In the genomic region with DNA sequence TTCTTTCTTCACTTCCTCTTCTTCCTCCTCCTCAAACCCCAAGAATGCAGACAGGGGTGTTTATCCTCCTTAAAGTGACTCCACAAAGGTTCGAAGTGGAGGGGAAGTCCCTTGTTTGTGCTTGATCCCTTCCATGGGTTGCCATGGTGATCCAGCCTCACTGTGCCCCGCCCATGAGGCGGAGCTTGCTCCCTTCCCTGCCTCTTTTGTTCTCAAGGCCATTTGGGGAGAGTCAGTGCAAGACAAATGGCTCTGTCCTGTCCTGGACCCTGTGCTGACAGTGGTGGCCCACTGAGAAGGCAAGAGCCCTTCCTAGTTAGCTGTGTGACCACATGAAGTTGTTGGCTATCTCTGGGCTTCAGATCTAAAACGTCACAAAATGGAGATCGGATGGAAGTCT, we compare ENCODE assay signal across 7 mouse cellular contexts. TPM values are rescaled to one million over a fixed set of nuclear protein-coding genes. Genes with fewer than 3 reads are reported as not detected.
DNase-seq lines count a peak whose midpoint lies in the region; ATAC-seq and TF ChIP-seq lines count a peak whose summit lies in the region.

No protein-coding gene starts in this region.

- TF ChIP-seq CTCF in G1E (IDR thresholded peaks at IDR 0.05; ENCODE audit: low read depth, low read length) = no peak

- peak; percentile 59; the same call in 1 of the 2 replicates for ATAC-seq in G1E (ENCODE audit: extremely low read depth, insufficient number of reproducible peaks, low FRiP score, poor library complexity, severe bottlenecking)
- ATAC-seq in liver, embryonic 16.5 days (ENCODE audit: low read depth) = peak; percentile 30; the same call in 1 of the 2 replicates
- peak; percentile 79 for ATAC-seq in neural tube, embryonic 12.5 days (ENCODE audit: low FRiP score, low read depth)

- H3K9me3 ChIP-seq in G1E (replicated peaks) = no peaks in the 10 kb centered on the region
- no peaks in the 10 kb centered on the region for H3K9me3 ChIP-seq in liver, embryonic 16.5 days (replicated peaks; ENCODE audit: control insufficient read depth, low read length)
- no peaks in the 10 kb centered on the region for H3K9me3 ChIP-seq in neural tube, embryonic 12.5 days

- 0 out of 2 replicates have a peak overlapping the region, but pooled peaks have one; percentile 2 for H3K27ac ChIP-seq in liver, embryonic 16.5 days (ENCODE audit: low read length)
- peak overlapping the region; percentile 68 for H3K27ac ChIP-seq in neural tube, embryonic 12.5 days

- peaks cover 97% of the 10 kb centered on the region for H3K36me3 ChIP-seq in G1E (replicated peaks)
- H3K36me3 ChIP-seq in liver, embryonic 16.5 days (ENCODE audit: control insufficient read depth, insufficient read depth) = peaks cover 31% of the 10 kb centered on the region
- peaks cover 34% of the 10 kb centered on the region for H3K36me3 ChIP-seq in neural tube, embryonic 12.5 days

- no peak overlapping the region for H3K9ac ChIP-seq in liver, embryonic 16.5 days (ENCODE audit: low read depth, low read length)
- H3K9ac ChIP-seq in neural tube, embryonic 12.5 days = no peak overlapping the region

- peak; percentile 84 for DNase-seq in G1E (ENCODE audit: low spot score)
- peak; percentile 66 for DNase-seq in adrenal gland, adult 8-10 months
- peak; percentile 72 for DNase-seq in forelimb bud, embryonic 11.5 days (ENCODE audit: low read depth, low spot score)
- DNase-seq in hindlimb bud, embryonic 11.5 days (ENCODE audit: extremely low spot score, low read depth, low spot score) = peak; percentile 50
- DNase-seq in urinary bladder, postnatal 36 days (ENCODE audit: low spot score in 2 of 2) = no peak

- no peak overlapping the region for H3K4me2 ChIP-seq in liver, embryonic 16.5 days (ENCODE audit: low read depth, low read length)
- H3K4me2 ChIP-seq in neural tube, embryonic 12.5 days (replicated peaks) = peak overlapping the region; percentile 89

- 19% methylated on average over 5 of the region's 5 CpGs for WGBS in liver, embryonic 16.5 days (ENCODE audit: insufficient replicate concordance)
- 12% methylated on average over 5 of the region's 5 CpGs for WGBS in neural tube, embryonic 12.5 days

- no peak overlapping the region; the same call in 1 of the 2 replicates for H3K4me3 ChIP-seq in G1E (ENCODE audit: low read depth, low read length)
- no peak overlapping the region for H3K4me3 ChIP-seq in liver, embryonic 16.5 days (ENCODE audit: low read depth, low read length)
- H3K4me3 ChIP-seq in neural tube, embryonic 12.5 days = 0 out of 2 replicates have a peak overlapping the region, but pooled peaks have one; percentile 15

- no peaks in the 10 kb centered on the region for H3K27me3 ChIP-seq in G1E (ENCODE audit: insufficient read depth, low read length)
- H3K27me3 ChIP-seq in liver, embryonic 16.5 days (ENCODE audit: control insufficient read depth, insufficient read depth, low read depth, low read length) = no peaks in the 10 kb centered on the region
- H3K27me3 ChIP-seq in neural tube, embryonic 12.5 days (replicated peaks) = no peaks in the 10 kb centered on the region

- peaks cover 82% of the 10 kb centered on the region for H3K4me1 ChIP-seq in G1E (ENCODE audit: insufficient read depth, low read depth, low read length)
- peaks cover 52% of the 10 kb centered on the region for H3K4me1 ChIP-seq in liver, embryonic 16.5 days (ENCODE audit: control insufficient read depth, low read depth, low read length)
- H3K4me1 ChIP-seq in neural tube, embryonic 12.5 days = peaks cover 59% of the 10 kb centered on the region

RNA-seq across cellular contexts. Expression of a gene that starts 16.8 kb away (rescaled TPM):
- not detected in 2 replicates for total RNA-seq in G1E (2014; fragmentation: Nextera tagmentation)
- total RNA-seq in G1E (2017) = 0.17 and 0.49 TPM in 2 replicates
- 0.10 and 0.12 TPM in 2 replicates for polyA plus RNA-seq in G1E (2012)
- 1 to 10 TPM; 2.2 to 4.1 (median 3.1) TPM for total RNA-seq in adrenal gland, adult 8-10 months (2022)
- polyA plus RNA-seq in liver, embryonic 16.5 days (2015; fragmentation: Nextera tagmentation; extraction: Ambion mirVana) = 8.3 and 9.1 TPM in 2 replicates
- polyA plus RNA-seq in neural tube, embryonic 12.5 days (2016; fragmentation: Nextera tagmentation; extraction: Ambion mirVana) = 2.4 and 2.6 TPM in 2 replicates

RNA-seq across cellular contexts. Expression of a gene that starts 26.1 kb away (rescaled TPM):
- 339 and 345 TPM in 2 replicates for total RNA-seq in G1E (2014; fragmentation: Nextera tagmentation)
- 54.0 and 57.7 TPM in 2 replicates for total RNA-seq in G1E (2017)
- 211 and 229 TPM in 2 replicates for polyA plus RNA-seq in G1E (2012)
- total RNA-seq in adrenal gland, adult 8-10 months (2022) = 10 to 100 TPM; 14.6 to 60.9 (median 38.3) TPM
- polyA plus RNA-seq in liver, embryonic 16.5 days (2015; fragmentation: Nextera tagmentation; extraction: Ambion mirVana) = 45.0 and 50.6 TPM in 2 replicates
- polyA plus RNA-seq in neural tube, embryonic 12.5 days (2016; fragmentation: Nextera tagmentation; extraction: Ambion mirVana) = 177 and 208 TPM in 2 replicates

RNA-seq across cellular contexts. Expression of a gene that starts 54.2 kb away (rescaled TPM):
- not detected in 2 replicates for total RNA-seq in G1E (2014; fragmentation: Nextera tagmentation)
- total RNA-seq in G1E (2017) = 0.05 TPM in 1 of 2 replicates, not detected in the other
- polyA plus RNA-seq in G1E (2012) = 0.02 TPM in 1 of 2 replicates, not detected in the other
- not detected for total RNA-seq in adrenal gland, adult 8-10 months (2022)
- 0.44 and 0.50 TPM in 2 replicates for polyA plus RNA-seq in liver, embryonic 16.5 days (2015; fragmentation: Nextera tagmentation; extraction: Ambion mirVana)
- 0.09 and 0.13 TPM in 2 replicates for polyA plus RNA-seq in neural tube, embryonic 12.5 days (2016; fragmentation: Nextera tagmentation; extraction: Ambion mirVana)

Comparison
In these comparisons a context has a peak if more than half of its experiments do, and no peak if none do; other contexts are left out.
1. DNase-seq: peak in G1E (single experiment), adrenal gland, adult 8-10 months (single experiment), forelimb bud, embryonic 11.5 days (single experiment) and hindlimb bud, embryonic 11.5 days (single experiment); none in urinary bladder, postnatal 36 days (0 of 2).
2. Peak in every context shown above with its lines, with median percentiles within 50 percentile points of each other: ATAC-seq.